Mouse (Mus musculus) MEL (cell line): ENCODE measurements around the gene Bin2. TPM values are rescaled to one million over a fixed set of nuclear protein-coding genes. Genes with fewer than 3 reads are reported as not detected.
A peak's percentile ranks its signal among the peaks of the same experiment; 100 is the strongest.

Source experiments
- DNase-seq: peaks from one replicate; pipeline ENCODE4 v3.0.0; 2011; ENCODE audit warnings: low read depth, low spot score
- H3K27ac ChIP-seq: 2 replicates; pipeline ENCODE4 v1.5.1; 2012; ENCODE audit warnings: low read depth, mild to moderate bottlenecking, control low read depth, low read length, moderate library complexity; ENCODE audit not compliant: control insufficient read depth
- H3K27me3 ChIP-seq, 2 experiments: fragments of 150-350 bp in 1 of 2; sonication (generic) in 1 of 2; 2 replicates each; pipeline ENCODE4 v1.6.1; 2012; ENCODE audit warnings: low read length in 2 of 2, mild to moderate bottlenecking in 2 of 2, improper control_type of control experiment in 1 of 2, moderate library complexity in 1 of 2; ENCODE audit not compliant: insufficient read depth in 2 of 2, control insufficient read depth in 1 of 2
- H3K36me3 ChIP-seq, 2 experiments: 2 replicates each; pipeline ENCODE4 v1.6.1; 2012 to 2014; ENCODE audit warnings: low read length in 2 of 2, improper control_type of control experiment in 1 of 2, inconsistent platforms in 1 of 2, mild to moderate bottlenecking in 1 of 2; ENCODE audit not compliant: insufficient read depth in 2 of 2, control insufficient read depth in 1 of 2
- H3K4me1 ChIP-seq, 2 experiments: fragments of 150-350 bp in 1 of 2; sonication (generic) in 1 of 2; 2 replicates each; pipeline ENCODE4 v1.6.1; 2012; ENCODE audit warnings: low read length in 2 of 2, improper control_type of control experiment in 1 of 2, mild to moderate bottlenecking in 1 of 2; ENCODE audit not compliant: insufficient read depth in 2 of 2, control insufficient read depth in 1 of 2
- H3K4me3 ChIP-seq, 2 experiments: fragments of 150-350 bp in 1 of 2; sonication (generic) in 1 of 2; 2 replicates each; pipeline ENCODE4 v1.5.1; 2012; ENCODE audit warnings: low read depth in 2 of 2, low read length in 2 of 2, mild to moderate bottlenecking in 2 of 2, moderate library complexity in 2 of 2, control low read depth in 1 of 2, improper control_type of control experiment in 1 of 2; ENCODE audit not compliant: control insufficient read depth in 1 of 2, insufficient read depth in 1 of 2
- H3K79me2 ChIP-seq: 2 replicates; pipeline ENCODE4 v1.6.1; 2012; ENCODE audit warnings: mild to moderate bottlenecking, low read length, moderate library complexity; ENCODE audit not compliant: control insufficient read depth, poor library complexity, insufficient read depth
- H3K9ac ChIP-seq: 2 replicates; pipeline ENCODE4 v1.6.1; 2012; ENCODE audit warnings: low read depth, mild to moderate bottlenecking, control low read depth, low read length, moderate library complexity; ENCODE audit not compliant: control insufficient read depth, poor library complexity, severe bottlenecking
- H3K9me3 ChIP-seq: fragments of 150-350 bp; sonication (generic); replicated peaks from 2 replicates; pipeline ENCODE4 v1.6.1; 2012; ENCODE audit warnings: mild to moderate bottlenecking, low read length, improper control_type of control experiment, moderate library complexity; ENCODE audit not compliant: insufficient read depth
- BHLHE40 ChIP-seq: IDR thresholded peaks from 2 replicates; pipeline ENCODE4 v1.6.1; 2012; ENCODE audit warnings: low read depth, mild to moderate bottlenecking, inconsistent platforms, low read length, improper control_type of control experiment, borderline replicate concordance
- CHD1 ChIP-seq: IDR thresholded peaks from 2 replicates; pipeline ENCODE4 v1.6.1; 2012; ENCODE audit warnings: low read depth, mild to moderate bottlenecking, inconsistent platforms, low read length, improper control_type of control experiment
- CHD2 ChIP-seq: IDR thresholded peaks from 2 replicates; pipeline ENCODE4 v1.6.1; 2011; ENCODE audit warnings: low read length, improper control_type of control experiment
- CTCF ChIP-seq, 3 experiments: IDR thresholded peaks in 2 of 3; conservative IDR thresholded peaks in 1 of 3; 2 replicates each; pipeline ENCODE4 v1.5.1; 2011 to 2012; ENCODE audit warnings: low read length in 3 of 3, low read depth in 2 of 3, mild to moderate bottlenecking in 2 of 3, improper control_type of control experiment in 1 of 3, inconsistent platforms in 1 of 3, mixed read lengths in 1 of 3, moderate library complexity in 1 of 3; ENCODE audit not compliant: control insufficient read depth in 1 of 3, insufficient read depth in 1 of 3, poor library complexity in 1 of 3, severe bottlenecking in 1 of 3
- E2F4 ChIP-seq: IDR thresholded peaks from 2 replicates; pipeline ENCODE4 v1.6.1; 2011; ENCODE audit warnings: low read depth, low read length, improper control_type of control experiment, borderline replicate concordance
- ELF1 ChIP-seq: IDR thresholded peaks from 2 replicates; pipeline ENCODE4 v1.6.1; 2014; ENCODE audit warnings: low read depth, mild to moderate bottlenecking, inconsistent platforms, low read length, improper control_type of control experiment, moderate library complexity
- EP300 ChIP-seq, 2 experiments: IDR thresholded peaks; 2 replicates each; pipeline ENCODE4 v1.6.1; 2011; ENCODE audit warnings: improper control_type of control experiment in 2 of 2, low read length in 2 of 2, low read depth in 1 of 2, mild to moderate bottlenecking in 1 of 2
- ETS1 ChIP-seq: IDR thresholded peaks from 2 replicates; pipeline ENCODE4 v1.6.1; 2012; ENCODE audit warnings: low read depth, mild to moderate bottlenecking, inconsistent platforms, low read length, improper control_type of control experiment, moderate library complexity
- GABPA ChIP-seq: IDR thresholded peaks from 2 replicates; pipeline ENCODE4 v1.6.1; 2012; ENCODE audit warnings: low read depth, mild to moderate bottlenecking, inconsistent platforms, low read length, improper control_type of control experiment, moderate library complexity
- HCFC1 ChIP-seq: IDR thresholded peaks from 2 replicates; pipeline ENCODE4 v1.6.1; 2012; ENCODE audit warnings: low read depth, mild to moderate bottlenecking, inconsistent platforms, low read length, improper control_type of control experiment, moderate library complexity
- JUND ChIP-seq: IDR thresholded peaks from 2 replicates; pipeline ENCODE4 v1.6.1; 2011; ENCODE audit warnings: low read depth, mild to moderate bottlenecking, improper control_type of control experiment, low read length
- KAT2A ChIP-seq: conservative IDR thresholded peaks from 2 replicates; pipeline ENCODE4 v1.6.1; 2012; ENCODE audit warnings: low read depth, low read length, improper control_type of control experiment, inconsistent platforms
- MAFK ChIP-seq: IDR thresholded peaks from 2 replicates; pipeline ENCODE4 v1.6.1; 2011; ENCODE audit warnings: low read depth, mild to moderate bottlenecking, low read length, improper control_type of control experiment, borderline replicate concordance
- MAZ ChIP-seq: IDR thresholded peaks from 2 replicates; pipeline ENCODE4 v1.6.1; 2012; ENCODE audit warnings: low read depth, mild to moderate bottlenecking, inconsistent platforms, low read length, improper control_type of control experiment
- MEF2A ChIP-seq: IDR thresholded peaks from 2 replicates; pipeline ENCODE4 v1.6.1; 2014; ENCODE audit warnings: low read depth, mild to moderate bottlenecking, inconsistent platforms, low read length, improper control_type of control experiment; ENCODE audit not compliant: poor library complexity, insufficient replicate concordance, severe bottlenecking; ENCODE audit errors: extremely low read depth
- MXI1 ChIP-seq: IDR thresholded peaks from 2 replicates; pipeline ENCODE4 v1.6.1; 2011; ENCODE audit warnings: mild to moderate bottlenecking, low read depth, low read length, improper control_type of control experiment
- MYB ChIP-seq: IDR thresholded peaks from 2 replicates; pipeline ENCODE4 v1.6.1; 2011; ENCODE audit warnings: mild to moderate bottlenecking, low read depth, low read length, improper control_type of control experiment
- MYC ChIP-seq: IDR thresholded peaks from 2 replicates; pipeline ENCODE4 v1.6.1; 2011; ENCODE audit warnings: low read depth, mild to moderate bottlenecking, low read length, improper control_type of control experiment, moderate library complexity
- NELFE ChIP-seq: IDR thresholded peaks from 2 replicates; pipeline ENCODE4 v1.6.1; 2011; ENCODE audit warnings: low read depth, low read length, improper control_type of control experiment
- NRF1 ChIP-seq: IDR thresholded peaks from 2 replicates; pipeline ENCODE4 v1.6.1; 2014; ENCODE audit warnings: low read depth, mild to moderate bottlenecking, inconsistent platforms, low read length, improper control_type of control experiment, moderate library complexity; ENCODE audit not compliant: poor library complexity, insufficient read depth, severe bottlenecking
- POLR2A ChIP-seq, 2 experiments: IDR thresholded peaks; 2 replicates each; pipeline ENCODE4 v1.6.1; 2011 to 2012; ENCODE audit warnings: low read length in 2 of 2, mild to moderate bottlenecking in 2 of 2, control low read depth in 1 of 2, improper control_type of control experiment in 1 of 2, low read depth in 1 of 2, moderate library complexity in 1 of 2; ENCODE audit not compliant: control insufficient read depth in 1 of 2, insufficient read depth in 1 of 2, poor library complexity in 1 of 2
- POLR2AphosphoS2 ChIP-seq: IDR thresholded peaks from 2 replicates; pipeline ENCODE4 v1.6.1; 2011; ENCODE audit warnings: low read length, improper control_type of control experiment
- POLR2AphosphoS5 ChIP-seq: IDR thresholded peaks from 2 replicates; pipeline ENCODE4 v1.6.1; 2012; ENCODE audit warnings: low read depth, borderline replicate concordance, mild to moderate bottlenecking, inconsistent platforms, low read length, moderate library complexity, mixed read lengths
- RAD21 ChIP-seq: IDR thresholded peaks from 2 replicates; pipeline ENCODE4 v1.6.1; 2011; ENCODE audit warnings: mild to moderate bottlenecking, low read depth, low read length, improper control_type of control experiment
- RCOR1 ChIP-seq: IDR thresholded peaks from 2 replicates; pipeline ENCODE4 v1.6.1; 2012; ENCODE audit warnings: low read depth, mild to moderate bottlenecking, inconsistent platforms, low read length, improper control_type of control experiment
- SIN3A ChIP-seq: IDR thresholded peaks from 2 replicates; pipeline ENCODE4 v1.6.1; 2012; ENCODE audit warnings: low read length, improper control_type of control experiment, inconsistent platforms
- SMC3 ChIP-seq: IDR thresholded peaks from 2 replicates; pipeline ENCODE4 v1.6.1; 2011; ENCODE audit warnings: low read depth, low read length, improper control_type of control experiment
- TAL1 ChIP-seq: IDR thresholded peaks from 2 replicates; pipeline ENCODE4 v1.6.1; 2012; ENCODE audit warnings: mild to moderate bottlenecking, inconsistent platforms, low read length, moderate library complexity, mixed read lengths
- TBP ChIP-seq: IDR thresholded peaks from 2 replicates; pipeline ENCODE4 v1.8.0; 2011; ENCODE audit warnings: low read depth, low read length, improper control_type of control experiment
- TCF12 ChIP-seq: IDR thresholded peaks from 2 replicates; pipeline ENCODE4 v1.6.1; 2014; ENCODE audit warnings: low read depth, mild to moderate bottlenecking, inconsistent platforms, low read length, improper control_type of control experiment, moderate library complexity
- UBTF ChIP-seq: IDR thresholded peaks from 2 replicates; pipeline ENCODE4 v1.6.1; 2012; ENCODE audit warnings: low read depth, mild to moderate bottlenecking, inconsistent platforms, low read length, improper control_type of control experiment, moderate library complexity, borderline replicate concordance; ENCODE audit not compliant: insufficient read depth
- USF1 ChIP-seq: IDR thresholded peaks from 2 replicates; pipeline ENCODE4 v1.6.1; 2014; ENCODE audit warnings: low read depth, mild to moderate bottlenecking, inconsistent platforms, low read length, improper control_type of control experiment, moderate library complexity
- USF2 ChIP-seq, 2 experiments: IDR thresholded peaks; 2 replicates each; pipeline ENCODE4 v1.6.1; 2011 to 2012; ENCODE audit warnings: improper control_type of control experiment in 2 of 2, low read length in 2 of 2, borderline replicate concordance in 1 of 2, inconsistent platforms in 1 of 2, low read depth in 1 of 2, mild to moderate bottlenecking in 1 of 2; ENCODE audit not compliant: insufficient read depth in 1 of 2
- ZC3H11A ChIP-seq: IDR thresholded peaks from 2 replicates; pipeline ENCODE4 v1.6.1; 2012; ENCODE audit warnings: low read depth, mild to moderate bottlenecking, inconsistent platforms, low read length, improper control_type of control experiment
- ZKSCAN1 ChIP-seq: IDR thresholded peaks from 2 replicates; pipeline ENCODE4 v1.6.1; 2012; ENCODE audit warnings: low read depth, mild to moderate bottlenecking, inconsistent platforms, low read length, improper control_type of control experiment, moderate library complexity
- ZMIZ1 ChIP-seq: IDR thresholded peaks from 2 replicates; pipeline ENCODE4 v1.6.1; 2012; ENCODE audit warnings: low read depth, mild to moderate bottlenecking, inconsistent platforms, low read length, improper control_type of control experiment, moderate library complexity
- ZNF384 ChIP-seq: IDR thresholded peaks from 2 replicates; pipeline ENCODE4 v1.6.1; 2012; ENCODE audit warnings: low read depth, mild to moderate bottlenecking, inconsistent platforms, low read length, improper control_type of control experiment
- polyA plus RNA-seq, 2 experiments: library from polyadenylated mRNA; stranded (reverse) in 1 of 2; unstranded in 1 of 2; fragments of >175 nt in 1 of 2; fragments of >200 nt in 1 of 2; gene quantifications; 2 replicates each; pipeline versions ENCODE4 v1.2.1 to v1.2.4; 2012; ENCODE audit warnings: low replicate concordance in 2 of 2, low read depth in 1 of 2; ENCODE audit not compliant: insufficient read length in 2 of 2, insufficient read depth in 1 of 2, missing spikeins in 1 of 2
- total RNA-seq: library from RNA; depleted of rRNA; stranded (reverse); fragments of 300-350 nt; gene quantifications from 2 replicates; pipeline ENCODE4 v1.2.3, GENCODE M21; 2012

Bin2 gene
- total and polyA plus RNA-seq, 3 experiments = 79.9 to 128 (median 106) TPM

- Histone ChIP-seq H3K9me3 (no peaks in the 10 kb centered on the region), H3K27ac (no peak overlapping the region), H3K79me2 (peaks cover 12% of the 10 kb centered on the region), H3K9ac (peak overlapping the region; percentile 59), H3K4me3 (peak overlapping the region; percentile 43 to 94), H3K36me3 (peaks cover 7 to 8% of the 10 kb centered on the region in 2 experiments), H3K4me1 (peaks cover 0 to 18% of the 10 kb centered on the region in 2 experiments; a peak in 2 of 4 replicates), H3K27me3 (no peaks in the 10 kb centered on the region)
- DNase-seq = peak; percentile 96
- TF ChIP-seq SIN3A = peak; percentile 71; the same call in 1 of the 2 replicates
- TF ChIP-seq MEF2A = no peak
- no peak for TF ChIP-seq USF2 (IDR thresholded peaks at IDR 0.05; ENCODE audit: borderline replicate concordance in 1 of 2, insufficient read depth in 1 of 2, low read depth in 1 of 2, low read length in 2 of 2)
- no peak for TF ChIP-seq BHLHE40
- no peak for TF ChIP-seq ZMIZ1
- no peak for TF ChIP-seq MYB
- no peak for TF ChIP-seq ZKSCAN1
- no peak for TF ChIP-seq TCF12
- 0 out of 4 replicates have a peak, but pooled peaks of 1 of the 2 experiments have one; percentile 11 for TF ChIP-seq EP300 (IDR thresholded peaks at IDR 0.05; ENCODE audit: low read depth in 1 of 2, low read length in 2 of 2)
- TF ChIP-seq USF1 = no peak
- no peak for TF ChIP-seq TAL1
- no peak for TF ChIP-seq POLR2AphosphoS5
- no peak; the same call in 1 of the 2 replicates for TF ChIP-seq E2F4
- peak; percentile 99 for TF ChIP-seq SMC3
- TF ChIP-seq POLR2A (IDR thresholded peaks at IDR 0.05; ENCODE audit: control insufficient read depth in 1 of 2, insufficient read depth in 1 of 2, low read depth in 1 of 2, low read length in 2 of 2, poor library complexity in 1 of 2) = no peak
- peak; percentile 74 for TF ChIP-seq ZC3H11A
- TF ChIP-seq GABPA = no peak
- no peak for TF ChIP-seq POLR2AphosphoS2
- TF ChIP-seq NRF1 = no peak
- TF ChIP-seq KAT2A = no peak
- 0 out of 2 replicates have a peak, but pooled peaks have one; percentile 13 for TF ChIP-seq ELF1
- TF ChIP-seq RAD21 = peak; percentile 72
- peak; percentile 72 for TF ChIP-seq HCFC1
- TF ChIP-seq CHD1 = no peak
- TF ChIP-seq CHD2 = no peak
- no peak for TF ChIP-seq NELFE
- TF ChIP-seq CTCF (IDR thresholded peaks at IDR 0.05 in 2 of 3, conservative IDR thresholded peaks at IDR 0.05 in 1 of 3; ENCODE audit: control insufficient read depth in 1 of 3, insufficient read depth in 1 of 3, low read depth in 2 of 3, low read length in 3 of 3, poor library complexity in 1 of 3, severe bottlenecking in 1 of 3) = peak; percentile 98 to 99 (median 98)
- no peak for TF ChIP-seq JUND
- TF ChIP-seq ZNF384 = no peak
- TF ChIP-seq UBTF = no peak
- TF ChIP-seq MAFK = no peak
- 0 out of 2 replicates have a peak, but pooled peaks have one; percentile 1 for TF ChIP-seq MYC
- no peak; the same call in 1 of the 2 replicates for TF ChIP-seq ETS1
- TF ChIP-seq RCOR1 = no peak
- no peak for TF ChIP-seq MAZ
- TF ChIP-seq TBP = 0 out of 2 replicates have a peak, but pooled peaks have one; percentile 49
- TF ChIP-seq MXI1 = peak; percentile 64; the same call in 1 of the 2 replicates
These were observed 55.8 kb downstream of the Bin2 start for GRCm38 (mm10) chr15:100613584-100613983.
